Mouse (Mus musculus) cortical plate, adult 2 months (tissue): Measurements from ENCODE around the gene Rtp3. TPM values are rescaled to one million over a fixed set of nuclear protein-coding genes. Genes with fewer than 3 reads are reported as not detected.

Source experiments
- H3K27ac ChIP-seq: fragments of 200-500 bp; 2 replicates; pipeline ENCODE4 v1.5.1; 2012; ENCODE audit warnings: low read length, control low read depth, inconsistent platforms; ENCODE audit not compliant: insufficient read depth
- H3K4me1 ChIP-seq: fragments of 200-500 bp; 2 replicates; pipeline ENCODE4 v1.6.1; 2011; ENCODE audit warnings: low read length; ENCODE audit not compliant: control insufficient read depth, insufficient read depth
- H3K4me3 ChIP-seq: fragments of 200-500 bp; 2 replicates; pipeline ENCODE4 v1.5.1; 2011; ENCODE audit warnings: mild to moderate bottlenecking, low read length, control low read depth; ENCODE audit not compliant: insufficient read depth
- CTCF ChIP-seq: fragments of 200-500 bp; IDR thresholded peaks from 2 replicates; pipeline ENCODE4 v1.5.1; 2011; ENCODE audit warnings: mild to moderate bottlenecking, control low read depth, low read length; ENCODE audit not compliant: insufficient read depth; ENCODE audit errors: extremely low read depth
- POLR2A ChIP-seq: fragments of 200-500 bp; IDR thresholded peaks from 2 replicates; pipeline ENCODE4 v1.6.1; 2011; ENCODE audit warnings: mild to moderate bottlenecking, low read length, control low read depth; ENCODE audit not compliant: insufficient read depth; ENCODE audit errors: extremely low read depth
- polyA plus RNA-seq: library from polyadenylated mRNA; depleted of rRNA; stranded (reverse); fragments of >200 nt; gene quantifications from 2 replicates; pipeline ENCODE4 v1.2.3, GENCODE M21; 2012

Gene Rtp3
- polyA plus RNA-seq, 1 experiment, result 0.69 TPM

DNA sequence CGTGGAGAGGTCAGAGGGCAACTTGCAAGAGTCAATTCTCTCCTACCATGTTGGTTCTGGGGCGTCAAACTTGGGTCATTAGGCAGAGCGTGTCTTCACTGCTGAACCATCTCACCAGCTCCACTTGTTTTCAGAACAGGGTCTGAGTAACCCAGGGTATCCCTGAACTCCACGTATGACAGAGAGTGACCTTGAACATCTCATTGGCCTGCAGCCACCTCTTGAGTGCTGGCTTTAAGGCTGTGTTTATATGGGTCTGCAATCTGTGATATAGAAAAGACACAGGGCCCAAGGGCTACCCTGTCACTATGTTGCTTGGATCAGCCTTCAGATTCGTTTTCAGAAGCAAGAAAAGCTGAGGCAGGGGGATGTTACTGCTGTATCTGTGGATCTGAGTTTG, 30.7 kb downstream of the Rtp3 start:
- H3K4me1 ChIP-seq, result no peaks in the 10 kb centered on the region
- no peak for TF ChIP-seq CTCF
- TF ChIP-seq POLR2A, result no peak
- no peak overlapping the region for H3K4me3 ChIP-seq
- no peak overlapping the region for H3K27ac ChIP-seq

DNA sequence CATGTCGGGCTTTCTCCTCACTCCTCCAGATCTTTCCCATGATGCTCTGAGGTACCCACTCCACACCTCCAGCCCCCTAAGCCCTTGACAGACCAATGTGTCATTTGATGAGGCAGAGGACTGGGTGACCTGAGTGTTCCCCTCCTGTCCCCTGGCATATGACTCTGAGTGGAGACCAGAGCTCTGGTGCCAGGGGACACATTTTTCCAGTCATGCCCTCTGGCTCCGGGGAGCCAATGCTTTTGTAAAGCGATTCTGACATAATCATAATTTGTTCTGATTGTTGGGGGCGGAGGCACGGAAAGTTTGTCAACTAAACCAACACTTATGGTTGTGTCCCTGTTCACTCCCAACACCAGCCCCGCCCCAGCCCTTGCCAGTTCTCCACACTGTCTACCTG, 34.4 kb downstream of the Rtp3 start:
- Histone ChIP-seq H3K4me3 (no peak overlapping the region), H3K4me1 (no peaks in the 10 kb centered on the region), H3K27ac (no peak overlapping the region)
- no peak for TF ChIP-seq CTCF
- no peak for TF ChIP-seq POLR2A

GRCm38 (mm10) chr9:110954681-110955445, 35.5 kb downstream of the Rtp3 start:
- Histone ChIP-seq H3K27ac (no peak overlapping the region), H3K4me1 (no peaks in the 10 kb centered on the region), H3K4me3 (no peak overlapping the region)
- TF ChIP-seq POLR2A, result no peak
- no peak for TF ChIP-seq CTCF

- Histone ChIP-seq H3K4me1 (no peaks in the 10 kb centered on the region), H3K27ac (peak overlapping the region; percentile 80), H3K4me3 (peak overlapping the region; percentile 81)
- TF ChIP-seq CTCF, result peak; percentile 63
- TF ChIP-seq POLR2A, result peak; percentile 59; the same call in 1 of the 2 replicates
Measured at GRCm38 (mm10) chr9:110953550-110954461, 36.6 kb downstream of the Rtp3 start.

GRCm38 (mm10) chr9:110952931-110953549, 37.3 kb downstream of the Rtp3 start:
- TF ChIP-seq POLR2A (no peak), CTCF (no peak)
- Histone ChIP-seq H3K27ac (peak overlapping the region; percentile 80; the same call in 1 of the 2 replicates), H3K4me1 (no peaks in the 10 kb centered on the region), H3K4me3 (peak overlapping the region; percentile 81)

DNA sequence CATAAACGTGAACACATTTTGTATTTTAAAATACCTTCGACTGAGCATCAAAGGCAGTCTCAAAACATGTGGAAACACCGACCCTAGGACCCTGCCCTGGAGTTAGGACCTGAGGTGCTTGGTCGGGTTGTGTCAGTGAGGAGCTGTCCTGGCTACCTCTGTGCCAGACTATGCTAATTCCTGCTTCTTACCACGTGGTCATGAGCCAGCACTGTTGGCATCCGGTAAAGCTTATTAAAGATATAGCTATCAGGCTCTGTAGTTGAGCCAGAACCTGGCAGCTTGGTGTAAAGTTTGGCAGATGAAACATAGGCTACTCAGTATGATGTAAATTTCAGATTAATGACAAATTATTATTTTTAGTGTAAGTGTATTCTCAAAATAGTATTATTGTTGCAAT, 38.0 kb downstream of the Rtp3 start:
- H3K4me3 ChIP-seq, result no peak overlapping the region
- H3K27ac ChIP-seq, result no peak overlapping the region
- no peaks in the 10 kb centered on the region for H3K4me1 ChIP-seq
- TF ChIP-seq CTCF (no peak), POLR2A (no peak)

DNA sequence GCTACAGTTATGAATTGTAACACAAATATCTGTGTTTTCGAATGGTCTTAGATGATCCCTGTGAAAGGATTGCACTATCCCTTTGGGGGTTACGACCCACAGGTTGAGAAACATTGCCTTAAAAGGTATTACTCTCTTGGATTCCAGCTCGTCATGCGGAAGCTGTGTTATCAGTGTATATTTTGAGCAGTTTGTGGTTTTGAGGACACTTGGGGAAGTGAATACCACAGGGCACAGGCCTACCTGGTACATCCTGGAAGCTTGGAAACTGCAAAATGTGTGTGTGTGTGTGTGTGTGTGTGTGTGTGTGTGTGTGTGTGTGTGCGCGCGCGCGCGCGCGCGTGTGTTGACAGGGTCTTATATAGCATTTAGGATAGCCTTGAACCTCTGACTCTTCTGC, 38.5 kb downstream of the Rtp3 start:
- no peak overlapping the region for H3K4me3 ChIP-seq
- H3K4me1 ChIP-seq, result no peaks in the 10 kb centered on the region
- H3K27ac ChIP-seq, result no peak overlapping the region
- TF ChIP-seq CTCF, result no peak
- TF ChIP-seq POLR2A, result no peak

DNA sequence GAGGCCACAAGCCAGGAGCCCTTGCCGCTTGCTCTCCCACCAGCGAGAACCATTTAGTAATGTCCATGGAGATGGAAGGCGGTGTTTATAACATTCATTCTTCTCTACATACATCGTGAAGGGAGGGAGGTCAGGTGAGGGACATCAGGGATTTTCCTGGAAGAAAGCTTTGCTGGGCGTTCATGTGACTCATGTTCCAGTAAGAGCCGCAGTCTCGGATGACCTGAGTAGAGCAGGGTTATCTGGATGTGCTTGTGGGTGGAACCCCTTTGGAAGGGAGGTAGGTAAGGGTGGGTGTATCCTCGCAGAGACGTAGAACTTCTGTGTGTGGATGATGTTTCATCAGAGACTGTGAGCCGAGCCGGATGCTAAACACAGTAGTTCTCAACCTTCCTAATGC, 39.0 kb downstream of the Rtp3 start, which contains the start of gene Lrrc2:
Gene Lrrc2, plus strand, starts transcription at position 149 of the 400 bp plus-strand sequence.
- Histone ChIP-seq H3K27ac (no peak within 1 kb of the TSS), H3K4me3 (no peak within 1 kb of the TSS), H3K4me1 (no peaks in the 10 kb centered on the region)
- TF ChIP-seq CTCF, result no peak
- no peak for TF ChIP-seq POLR2A

- H3K27ac ChIP-seq, result no peak overlapping the region
- TF ChIP-seq POLR2A, result no peak
- TF ChIP-seq CTCF, result no peak
- H3K4me3 ChIP-seq, result no peak overlapping the region
- H3K4me1 ChIP-seq, result no peaks in the 10 kb centered on the region
Measured at GRCm38 (mm10) chr9:110950109-110950508, 40.3 kb downstream of the Rtp3 start.
